Mouse (Mus musculus): ENCODE data around the gene Myl12a.

- TF ChIP-seq CTCF (conservative IDR thresholded peaks at IDR 0.05; ENCODE audit: low read length) (no peak), NANOG (IDR thresholded peaks at IDR 0.05; ENCODE audit: borderline replicate concordance, low read length) (no peak)
Observed at GRCm38 (mm10) chr17:70951266-70951665, 51.4 kb downstream of the Myl12a start.

Measured in E14TG2a.4 (cell line).